Mouse (Mus musculus) R1 (cell line): ENCODE measurements at regions not wholly inside any gene's neighbourhood (a gene's known extent, or its start where the extent isn't known, plus 50 kb on each side); places are given as distances from the start of the nearest gene placed in this dataset.

Experiments used
- DNase-seq: peaks from one replicate; pipeline ENCODE4 v3.0.0-alpha.2; 2018; ENCODE audit warnings: low read depth, low spot score

GRCm38 (mm10) chr12:17601245-17602023 is 56.8 kb downstream of the Odc1 start:
- no peak for DNase-seq

GRCm38 (mm10) chr12:17603576-17603975 is 59.0 kb downstream of the Odc1 start:
- DNase-seq: no peak

- no peak for DNase-seq
Measured at GRCm38 (mm10) chr12:17610384-17610783, 65.8 kb downstream of the Odc1 start.

GRCm38 (mm10) chr12:17611988-17612387 is 67.4 kb downstream of the Odc1 start:
- DNase-seq: no peak

GRCm38 (mm10) chr12:17618300-17618699 is 72.4 kb upstream of the Hpcal1 start:
- DNase-seq: no peak

- DNase-seq: no peak
Measured at GRCm38 (mm10) chr12:17620226-17620625, 70.4 kb upstream of the Hpcal1 start.

GRCm38 (mm10) chr12:17621487-17621888 is 69.2 kb upstream of the Hpcal1 start:
- no peak for DNase-seq

- peak; percentile 44 for DNase-seq
Measured at GRCm38 (mm10) chr12:17622509-17623005, 68.1 kb upstream of the Hpcal1 start.

GRCm38 (mm10) chr12:17626043-17626442 is 64.6 kb upstream of the Hpcal1 start:
- no peak for DNase-seq

GRCm38 (mm10) chr12:17631161-17631560 is 59.5 kb upstream of the Hpcal1 start:
- peak; percentile 60 for DNase-seq

GRCm38 (mm10) chr12:17636146-17636545 is 54.5 kb upstream of the Hpcal1 start:
- no peak for DNase-seq

- no peak for DNase-seq
Measured at GRCm38 (mm10) chr12:17636590-17636989, 54.1 kb upstream of the Hpcal1 start.
